Mouse (Mus musculus) heart, embryonic 16.5 days (tissue): ENCODE measurements at regions not wholly inside any gene's neighbourhood (a gene's known extent, or its start where the extent isn't known, plus 50 kb on each side); places are given as distances from the start of the nearest gene placed in this dataset.

ENCODE experiments used
- ATAC-seq: fragments of 200-750 bp; cut with Nextera tagmentation; replicated peaks from 2 replicates; pipeline ENCODE4 v1.8.0; 2017; ENCODE audit warnings: moderate number of reproducible peaks; ENCODE audit not compliant: insufficient read depth, low FRiP score; ENCODE audit errors: extremely low read depth
- H3K27ac ChIP-seq: fragments of 300-500 bp; sonication (generic); 2 replicates; pipeline ENCODE4 v1.5.1; 2014; ENCODE audit warnings: mild to moderate bottlenecking, low read length, control low read depth, moderate library complexity
- H3K27me3 ChIP-seq: fragments of 300-500 bp; sonication (generic); 2 replicates; pipeline ENCODE4 v1.6.1; 2014; ENCODE audit warnings: low read length, mixed read lengths; ENCODE audit not compliant: control insufficient read depth, insufficient read depth
- H3K36me3 ChIP-seq: fragments of 300-500 bp; sonication (generic); 2 replicates; pipeline ENCODE4 v1.6.1; 2014; ENCODE audit not compliant: control insufficient read depth, insufficient read depth
- H3K4me1 ChIP-seq: fragments of 300-500 bp; sonication (generic); 2 replicates; pipeline ENCODE4 v1.6.1; 2014; ENCODE audit warnings: low read length, mixed read lengths; ENCODE audit not compliant: control insufficient read depth, insufficient read depth
- H3K4me2 ChIP-seq: fragments of 300-500 bp; sonication (generic); 2 replicates; pipeline ENCODE4 v1.6.1; 2014; ENCODE audit warnings: low read depth, mild to moderate bottlenecking, control low read depth, low read length
- H3K4me3 ChIP-seq: fragments of 300-500 bp; sonication (generic); 2 replicates; pipeline ENCODE4 v1.5.1; 2014; ENCODE audit warnings: mild to moderate bottlenecking, control low read depth, low read length
- H3K9ac ChIP-seq: fragments of 300-500 bp; sonication (generic); 2 replicates; pipeline ENCODE4 v1.6.1; 2014; ENCODE audit warnings: low read length, control low read depth
- H3K9me3 ChIP-seq: fragments of 300-500 bp; sonication (generic); replicated peaks from 2 replicates; pipeline ENCODE4 v1.6.1; 2016; ENCODE audit warnings: low read length; ENCODE audit not compliant: control insufficient read depth
- WGBS: fragments of 180-500 bp; shearing (Covaris S2); extraction: QIAGEN DNeasy Blood & Tissue Kit; methylation state at CpG from one replicate; pipeline ENCODE4 v1.1.7; 2014; 5-methylcytosine and 5-hydroxymethylcytosine counted together

GRCm38 (mm10) chr4:71226653-71227052, 531.1 kb downstream of the Gm11232 start:
- no peak for ATAC-seq
- H3K4me1 ChIP-seq = no peaks in the 10 kb centered on the region
- H3K27ac ChIP-seq = no peak overlapping the region
- no peak overlapping the region for H3K4me2 ChIP-seq
- WGBS = 49% methylated on average over 4 of the region's 4 CpGs
- no peaks in the 10 kb centered on the region for H3K9me3 ChIP-seq
- no peaks in the 10 kb centered on the region for H3K36me3 ChIP-seq
- H3K27me3 ChIP-seq = no peaks in the 10 kb centered on the region
- H3K4me3 ChIP-seq = no peak overlapping the region
- no peak overlapping the region for H3K9ac ChIP-seq

GRCm38 (mm10) chr4:71218060-71218459, 539.7 kb downstream of the Gm11232 start:
- Histone ChIP-seq H3K4me3 (no peak overlapping the region), H3K4me1 (no peaks in the 10 kb centered on the region), H3K27me3 (no peaks in the 10 kb centered on the region), H3K9me3 (no peaks in the 10 kb centered on the region), H3K27ac (no peak overlapping the region), H3K4me2 (no peak overlapping the region), H3K36me3 (no peaks in the 10 kb centered on the region), H3K9ac (no peak overlapping the region)
- ATAC-seq = no peak
- WGBS = 68% methylated on average over 3 of the region's 3 CpGs

- Histone ChIP-seq H3K9me3 (no peaks in the 10 kb centered on the region), H3K27me3 (no peaks in the 10 kb centered on the region), H3K27ac (no peak overlapping the region), H3K9ac (no peak overlapping the region), H3K36me3 (no peaks in the 10 kb centered on the region), H3K4me2 (no peak overlapping the region), H3K4me1 (no peaks in the 10 kb centered on the region), H3K4me3 (no peak overlapping the region)
- ATAC-seq = no peak
- 34% methylated on average over 1 of the region's 1 CpGs for WGBS
These were observed 570.0 kb downstream of the Gm11232 start for GRCm38 (mm10) chr4:71187801-71188200.

- H3K9me3 ChIP-seq = no peaks in the 10 kb centered on the region
- H3K4me1 ChIP-seq = no peaks in the 10 kb centered on the region
- no peak overlapping the region for H3K27ac ChIP-seq
- H3K9ac ChIP-seq = no peak overlapping the region
- no peak for ATAC-seq
- no peaks in the 10 kb centered on the region for H3K36me3 ChIP-seq
- H3K27me3 ChIP-seq = no peaks in the 10 kb centered on the region
- 76% methylated on average over 2 of the region's 2 CpGs for WGBS
- H3K4me3 ChIP-seq = no peak overlapping the region
- no peak overlapping the region for H3K4me2 ChIP-seq
These were observed 580.1 kb downstream of the Gm11232 start for GRCm38 (mm10) chr4:71177661-71178060.

DNA sequence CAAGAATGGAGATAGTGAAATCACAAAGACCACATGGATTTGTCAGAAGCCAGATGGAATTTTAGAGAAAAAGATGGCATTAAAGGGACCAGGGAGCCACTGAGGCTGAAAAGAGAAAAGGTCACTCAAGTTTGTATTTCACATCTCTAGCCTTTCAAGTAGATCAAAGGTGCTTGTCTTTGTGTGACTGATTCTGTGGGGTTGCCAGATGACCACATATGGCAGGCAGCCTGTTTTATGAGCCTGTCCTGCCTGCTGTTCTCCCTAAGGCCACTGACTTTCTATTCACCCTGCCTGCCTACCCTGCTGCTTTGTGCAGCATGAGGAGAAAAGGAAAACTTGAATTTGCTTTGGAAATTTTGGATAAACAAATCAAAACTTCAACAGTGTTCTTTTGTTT, 592.0 kb downstream of the Gm11232 start:
- no peak overlapping the region for H3K4me3 ChIP-seq
- H3K9ac ChIP-seq = no peak overlapping the region
- no peaks in the 10 kb centered on the region for H3K4me1 ChIP-seq
- H3K27ac ChIP-seq = no peak overlapping the region
- H3K27me3 ChIP-seq = no peaks in the 10 kb centered on the region
- no peak for ATAC-seq
- H3K9me3 ChIP-seq = no peaks in the 10 kb centered on the region
- no peaks in the 10 kb centered on the region for H3K36me3 ChIP-seq
- H3K4me2 ChIP-seq = no peak overlapping the region

DNA sequence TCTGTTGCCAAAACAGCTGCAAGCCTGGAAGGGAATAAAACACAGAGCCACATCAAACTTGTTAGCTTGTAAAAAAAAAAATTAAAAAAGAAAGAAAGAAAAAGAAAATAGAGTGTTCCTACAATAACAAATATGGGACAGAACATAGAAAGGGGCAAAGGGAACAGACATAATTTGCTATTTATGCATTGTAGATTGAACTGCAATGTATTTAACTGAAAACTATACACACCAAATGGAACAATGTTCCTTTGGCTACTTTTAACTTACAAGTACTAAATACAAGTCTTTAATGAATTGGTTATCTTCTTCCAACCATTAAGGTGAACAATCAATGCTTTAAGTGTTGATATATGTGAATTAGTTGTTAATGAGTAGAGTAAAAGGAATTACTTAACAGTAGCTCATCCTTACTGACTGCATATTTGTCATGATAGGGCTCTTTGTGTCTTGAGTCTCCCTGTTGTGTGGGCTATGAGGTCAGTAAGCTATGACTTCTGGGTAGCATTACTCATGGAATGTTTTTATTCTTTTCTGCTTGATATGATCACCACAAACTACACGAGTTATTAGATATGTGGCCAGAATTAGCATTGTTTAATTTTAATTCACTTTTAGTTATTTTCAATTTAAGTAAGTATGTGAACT, 597.0 kb upstream of the Megf9 start:
- Histone ChIP-seq H3K27ac (no peak overlapping the region), H3K9me3 (no peaks in the 10 kb centered on the region), H3K4me2 (no peak overlapping the region), H3K9ac (no peak overlapping the region), H3K4me1 (no peaks in the 10 kb centered on the region), H3K27me3 (no peaks in the 10 kb centered on the region), H3K4me3 (no peak overlapping the region), H3K36me3 (no peaks in the 10 kb centered on the region)
- WGBS = 35% methylated on average over 1 of the region's 1 CpGs
- ATAC-seq = no peak

- Histone ChIP-seq H3K27ac (no peak overlapping the region), H3K4me1 (no peaks in the 10 kb centered on the region), H3K27me3 (no peaks in the 10 kb centered on the region), H3K4me2 (no peak overlapping the region), H3K4me3 (no peak overlapping the region), H3K9me3 (no peaks in the 10 kb centered on the region), H3K36me3 (no peaks in the 10 kb centered on the region), H3K9ac (no peak overlapping the region)
- ATAC-seq = no peak
- 66% methylated on average over 7 of the region's 7 CpGs for WGBS
These were observed 596.3 kb upstream of the Megf9 start for GRCm38 (mm10) chr4:71130946-71131669.

DNA sequence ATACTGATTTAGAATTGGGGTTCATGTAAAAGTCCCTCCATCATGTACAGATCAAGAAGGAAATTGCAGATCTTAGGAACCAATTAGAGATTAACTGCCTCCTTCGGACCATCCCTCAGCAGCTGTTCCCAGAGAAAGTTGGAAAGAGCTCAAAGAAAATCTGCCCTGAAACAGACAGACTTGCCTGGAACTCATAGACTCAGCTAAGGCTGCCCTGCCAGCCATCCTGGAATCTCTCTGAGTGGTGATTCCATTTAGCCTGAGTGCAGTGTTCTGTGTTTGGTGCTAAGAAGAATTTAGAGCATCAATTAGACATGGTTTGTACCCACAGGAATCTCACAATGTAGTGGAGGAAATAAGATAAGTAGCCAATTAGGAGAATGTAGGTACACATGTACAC, 594.5 kb upstream of the Megf9 start:
- Histone ChIP-seq H3K27me3 (no peaks in the 10 kb centered on the region), H3K9ac (no peak overlapping the region), H3K4me2 (no peak overlapping the region), H3K4me3 (no peak overlapping the region), H3K9me3 (no peaks in the 10 kb centered on the region), H3K27ac (no peak overlapping the region), H3K4me1 (no peaks in the 10 kb centered on the region), H3K36me3 (no peaks in the 10 kb centered on the region)
- WGBS = 53% methylated on average over 1 of the region's 1 CpGs
- no peak for ATAC-seq
